Mouse (Mus musculus) MEL (cell line): ENCODE measurements around the gene Syt2.
A peak's percentile ranks its signal among the peaks of the same experiment; 100 is the strongest.

Experiments
- CTCF ChIP-seq, 3 experiments: IDR thresholded peaks in 2 of 3; conservative IDR thresholded peaks in 1 of 3; 2 replicates each; pipeline ENCODE4 v1.5.1; 2011 to 2012; ENCODE audit warnings: low read length in 3 of 3, low read depth in 2 of 3, mild to moderate bottlenecking in 2 of 3, improper control_type of control experiment in 1 of 3, inconsistent platforms in 1 of 3, mixed read lengths in 1 of 3, moderate library complexity in 1 of 3; ENCODE audit not compliant: control insufficient read depth in 1 of 3, insufficient read depth in 1 of 3, poor library complexity in 1 of 3, severe bottlenecking in 1 of 3
- EP300 ChIP-seq, 2 experiments: IDR thresholded peaks; 2 replicates each; pipeline ENCODE4 v1.6.1; 2011; ENCODE audit warnings: improper control_type of control experiment in 2 of 2, low read length in 2 of 2, low read depth in 1 of 2, mild to moderate bottlenecking in 1 of 2
- GABPA ChIP-seq: IDR thresholded peaks from 2 replicates; pipeline ENCODE4 v1.6.1; 2012; ENCODE audit warnings: low read depth, mild to moderate bottlenecking, inconsistent platforms, low read length, improper control_type of control experiment, moderate library complexity
- MAFK ChIP-seq: IDR thresholded peaks from 2 replicates; pipeline ENCODE4 v1.6.1; 2011; ENCODE audit warnings: low read depth, mild to moderate bottlenecking, low read length, improper control_type of control experiment, borderline replicate concordance
- MAX ChIP-seq: IDR thresholded peaks from 2 replicates; pipeline ENCODE4 v1.6.1; 2011; ENCODE audit warnings: low read length, improper control_type of control experiment
- MEF2A ChIP-seq: IDR thresholded peaks from 2 replicates; pipeline ENCODE4 v1.6.1; 2014; ENCODE audit warnings: low read depth, mild to moderate bottlenecking, inconsistent platforms, low read length, improper control_type of control experiment; ENCODE audit not compliant: poor library complexity, insufficient replicate concordance, severe bottlenecking; ENCODE audit errors: extremely low read depth
- POLR2A ChIP-seq, 2 experiments: IDR thresholded peaks; 2 replicates each; pipeline ENCODE4 v1.6.1; 2011 to 2012; ENCODE audit warnings: low read length in 2 of 2, mild to moderate bottlenecking in 2 of 2, control low read depth in 1 of 2, improper control_type of control experiment in 1 of 2, low read depth in 1 of 2, moderate library complexity in 1 of 2; ENCODE audit not compliant: control insufficient read depth in 1 of 2, insufficient read depth in 1 of 2, poor library complexity in 1 of 2
- POLR2AphosphoS2 ChIP-seq: IDR thresholded peaks from 2 replicates; pipeline ENCODE4 v1.6.1; 2011; ENCODE audit warnings: low read length, improper control_type of control experiment
- TCF12 ChIP-seq: IDR thresholded peaks from 2 replicates; pipeline ENCODE4 v1.6.1; 2014; ENCODE audit warnings: low read depth, mild to moderate bottlenecking, inconsistent platforms, low read length, improper control_type of control experiment, moderate library complexity
- USF1 ChIP-seq: IDR thresholded peaks from 2 replicates; pipeline ENCODE4 v1.6.1; 2014; ENCODE audit warnings: low read depth, mild to moderate bottlenecking, inconsistent platforms, low read length, improper control_type of control experiment, moderate library complexity

DNA sequence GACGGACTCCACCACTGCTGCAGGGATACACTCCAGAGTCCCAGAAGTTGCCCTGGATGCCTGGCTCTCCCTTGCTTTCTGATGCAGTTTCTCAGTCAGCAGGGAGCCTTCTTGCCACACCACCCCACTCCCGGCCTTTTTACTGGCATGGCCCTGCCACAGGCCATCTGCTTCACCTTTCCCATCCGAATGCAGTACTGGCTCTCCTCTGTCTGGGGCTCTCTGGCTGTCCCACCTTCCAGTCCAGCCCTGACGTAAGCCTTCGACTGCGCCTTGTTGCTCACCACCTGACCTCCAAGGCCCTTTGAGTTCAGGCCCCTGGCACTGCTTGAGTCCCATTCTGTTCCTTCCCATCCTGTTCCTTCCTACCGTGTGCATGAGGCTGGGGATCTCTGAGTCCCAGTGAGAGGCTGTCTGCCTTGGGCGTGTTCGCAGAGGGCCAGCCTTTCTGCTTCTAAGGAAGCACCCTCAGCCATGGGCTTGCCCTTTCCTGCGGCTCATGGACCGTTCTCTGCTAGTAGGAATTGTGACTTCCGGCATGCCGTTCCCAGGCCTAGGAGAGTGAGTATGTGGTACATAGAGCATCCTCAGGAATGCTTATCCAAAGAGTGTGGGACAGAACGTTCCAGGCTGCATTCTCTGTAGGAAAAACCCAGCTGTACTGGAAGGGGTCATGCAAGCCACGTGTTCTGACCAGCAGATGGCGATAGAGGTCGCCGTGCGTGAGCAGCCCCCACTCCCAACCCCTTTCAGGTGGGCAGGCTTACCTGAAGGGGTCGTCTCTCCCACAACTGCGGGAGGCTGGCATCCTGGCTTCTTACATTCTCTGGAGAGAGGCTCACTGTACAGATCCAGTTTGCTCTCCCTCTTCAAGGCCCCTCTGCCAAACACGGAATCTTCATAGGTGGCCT is 58.2 kb downstream of the Syt2 start:
- no peak for TF ChIP-seq GABPA
- no peak for TF ChIP-seq TCF12
- TF ChIP-seq CTCF (IDR thresholded peaks at IDR 0.05 in 2 of 3, conservative IDR thresholded peaks at IDR 0.05 in 1 of 3; ENCODE audit: control insufficient read depth in 1 of 3, insufficient read depth in 1 of 3, low read depth in 2 of 3, low read length in 3 of 3, poor library complexity in 1 of 3, severe bottlenecking in 1 of 3): peak; percentile 72 to 96 (median 92)
- no peak for TF ChIP-seq EP300 (IDR thresholded peaks at IDR 0.05; ENCODE audit: low read depth in 1 of 2, low read length in 2 of 2)
- TF ChIP-seq POLR2AphosphoS2: no peak
- TF ChIP-seq MAFK: no peak
- TF ChIP-seq MEF2A: no peak
- TF ChIP-seq MAX: no peak
- no peak for TF ChIP-seq POLR2A (IDR thresholded peaks at IDR 0.05; ENCODE audit: control insufficient read depth in 1 of 2, insufficient read depth in 1 of 2, low read depth in 1 of 2, low read length in 2 of 2, poor library complexity in 1 of 2)
- TF ChIP-seq USF1: no peak
